Mouse (Mus musculus) thymus, adult 2 months (tissue): ENCODE measurements around the gene Cnga3. TPM values are rescaled to one million over a fixed set of nuclear protein-coding genes. Genes with fewer than 3 reads are reported as not detected.

Source experiments
- DNase-seq: peaks from one replicate; pipeline ENCODE4 v3.0.0; 2021
- H3K27ac ChIP-seq: fragments of 200-500 bp; 2 replicates; pipeline ENCODE4 v1.5.1; 2012; ENCODE audit warnings: low read length, control low read depth; ENCODE audit not compliant: control insufficient read depth, insufficient read depth
- H3K27me3 ChIP-seq: fragments of 200-500 bp; 2 replicates; pipeline ENCODE4 v1.6.1; 2012; ENCODE audit warnings: mild to moderate bottlenecking, low read length, moderate library complexity, mixed read lengths; ENCODE audit not compliant: control insufficient read depth, insufficient read depth
- H3K36me3 ChIP-seq: fragments of 200-500 bp; 2 replicates; pipeline ENCODE4 v1.6.1; 2012; ENCODE audit warnings: mild to moderate bottlenecking, low read length, moderate library complexity; ENCODE audit not compliant: control insufficient read depth, insufficient read depth
- H3K4me1 ChIP-seq: fragments of 200-500 bp; replicated peaks from 2 replicates; pipeline ENCODE4 v1.6.1; 2012; ENCODE audit warnings: low read length; ENCODE audit not compliant: control insufficient read depth, insufficient read depth
- H3K4me3 ChIP-seq: fragments of 200-500 bp; 2 replicates; pipeline ENCODE4 v1.5.1; 2012; ENCODE audit warnings: mild to moderate bottlenecking, low read length, control low read depth, moderate library complexity; ENCODE audit not compliant: control insufficient read depth, insufficient read depth
- CTCF ChIP-seq: fragments of 200-500 bp; IDR thresholded peaks from 2 replicates; pipeline ENCODE4 v1.5.1; 2012; ENCODE audit warnings: mild to moderate bottlenecking, control low read depth, low read length, moderate library complexity, borderline replicate concordance; ENCODE audit not compliant: control insufficient read depth, poor library complexity, insufficient read depth; ENCODE audit errors: extremely low read depth
- POLR2A ChIP-seq: fragments of 200-500 bp; IDR thresholded peaks from 2 replicates; pipeline ENCODE4 v1.6.1; 2012; ENCODE audit warnings: mild to moderate bottlenecking, low read length, control low read depth, moderate library complexity; ENCODE audit not compliant: control insufficient read depth, poor library complexity, insufficient read depth; ENCODE audit errors: extremely low read depth
- WGBS: fragments of 180-500 bp; shearing (Covaris S2); methylation state at CpG from one replicate; pipeline ENCODE4 v1.1.7; 2018; 5-methylcytosine and 5-hydroxymethylcytosine counted together
- polyA plus RNA-seq: library from polyadenylated mRNA; depleted of rRNA; stranded (reverse); fragments of >200 nt; gene quantifications from 2 replicates; pipeline ENCODE4 v1.2.3, GENCODE M21; 2012; rRNA removed

Cnga3 gene
- polyA plus RNA-seq, 1 experiment = 0.09 TPM

DNA sequence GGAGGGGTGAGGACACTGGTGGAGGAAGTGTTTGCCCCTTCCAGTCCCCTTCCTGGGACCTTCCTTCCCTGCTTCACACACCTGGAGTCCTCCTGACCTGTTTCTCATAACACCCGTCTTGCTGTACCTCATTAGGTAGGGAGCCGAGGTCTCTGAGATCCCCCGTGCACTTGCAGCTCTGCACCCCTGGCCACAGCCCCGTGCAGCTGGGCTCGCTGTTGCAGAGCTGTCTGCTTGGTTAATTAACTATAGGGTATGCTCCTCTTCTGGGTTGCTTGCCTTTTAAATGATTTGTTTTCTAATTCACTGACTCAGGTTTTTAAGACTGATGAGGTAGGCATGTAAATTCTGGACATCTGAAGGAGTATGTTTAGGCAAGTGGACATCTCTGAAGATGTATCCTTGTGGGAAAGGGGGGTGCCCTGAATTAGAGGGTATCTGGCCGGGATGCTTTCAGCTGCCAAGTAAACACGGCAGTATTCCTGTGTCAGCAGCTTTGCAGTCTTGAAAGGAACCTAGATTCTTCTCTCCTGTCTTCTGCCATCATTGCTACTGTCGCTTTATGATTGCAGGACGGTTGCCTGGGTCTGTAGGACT is 91.6 kb downstream of the Cnga3 start:
- TF ChIP-seq CTCF (no peak), POLR2A (no peak)
- Histone ChIP-seq H3K27ac (no peak overlapping the region), H3K27me3 (no peaks in the 10 kb centered on the region; the same call in 1 of the 2 replicates), H3K4me1 (peaks cover 11% of the 10 kb centered on the region), H3K4me3 (no peak overlapping the region), H3K36me3 (no peaks in the 10 kb centered on the region)
- no peak for DNase-seq
- 91% methylated on average over 9 of the region's 9 CpGs for WGBS

DNA sequence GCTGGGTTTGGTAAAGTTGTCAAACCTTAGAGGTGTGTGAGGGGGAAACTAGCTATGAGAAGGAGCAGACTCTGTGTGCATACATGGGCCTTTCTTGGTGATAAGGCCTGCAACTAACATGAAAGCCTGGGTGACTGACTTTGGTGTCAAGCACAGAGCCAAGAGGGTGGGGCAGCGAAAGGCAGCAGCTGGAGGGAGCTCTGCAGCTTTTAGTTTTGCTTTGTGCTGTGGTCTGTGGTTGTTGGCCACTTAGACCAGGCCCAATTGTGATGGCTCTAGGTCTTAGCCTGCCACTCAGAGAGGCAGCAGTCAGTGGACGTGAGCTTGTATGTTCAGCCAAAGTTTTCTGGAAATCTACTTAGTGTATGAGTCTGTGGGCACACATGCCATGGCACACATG is 93.4 kb downstream of the Cnga3 start:
- Histone ChIP-seq H3K27ac (no peak overlapping the region), H3K27me3 (no peaks in the 10 kb centered on the region), H3K4me3 (no peak overlapping the region), H3K4me1 (peaks cover 10% of the 10 kb centered on the region), H3K36me3 (no peaks in the 10 kb centered on the region)
- no peak for DNase-seq
- WGBS = 77% methylated on average over 2 of the region's 2 CpGs
- TF ChIP-seq CTCF (no peak), POLR2A (no peak)

DNA sequence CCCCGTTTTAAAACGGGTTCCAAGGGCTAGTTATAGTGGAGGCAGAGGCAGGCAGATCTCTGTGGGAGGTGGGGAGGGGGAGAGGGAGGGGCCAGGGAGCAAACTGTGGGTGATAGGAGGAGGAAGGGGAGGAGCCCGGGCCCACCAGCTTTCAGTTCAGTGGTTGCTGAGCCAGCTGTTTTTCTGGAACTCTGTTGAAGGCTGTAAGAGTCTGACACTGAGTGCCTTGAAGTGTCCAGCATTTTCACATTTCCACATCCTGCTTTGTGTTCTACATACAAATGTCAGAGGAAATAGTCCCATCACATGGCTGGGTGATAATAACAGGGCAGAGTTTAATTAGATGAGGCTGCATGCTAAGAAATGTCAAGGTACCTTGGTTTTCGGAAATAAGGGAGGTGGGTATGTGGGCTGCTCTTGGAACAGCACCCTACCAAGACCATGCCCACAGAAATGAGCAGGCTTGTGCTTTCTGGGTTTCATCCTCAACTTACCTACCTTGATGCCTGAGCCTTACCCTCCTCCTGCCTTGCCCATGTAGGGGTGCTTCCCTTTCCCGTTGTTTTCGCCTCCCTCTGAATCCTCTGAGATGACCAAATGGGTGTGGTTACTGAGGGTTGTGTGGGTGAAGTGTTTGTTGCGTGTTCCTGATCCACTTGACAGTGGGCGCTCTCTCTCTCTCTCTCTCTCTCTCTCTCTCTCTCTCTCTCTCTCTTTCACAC is 93.9 kb downstream of the Cnga3 start:
- no peak overlapping the region for H3K4me3 ChIP-seq
- H3K27me3 ChIP-seq = no peaks in the 10 kb centered on the region
- no peaks in the 10 kb centered on the region for H3K36me3 ChIP-seq
- WGBS = 61% methylated on average over 8 of the region's 8 CpGs
- H3K4me1 ChIP-seq = peaks cover 5% of the 10 kb centered on the region
- H3K27ac ChIP-seq = no peak overlapping the region
- no peak for DNase-seq
- TF ChIP-seq POLR2A (no peak), CTCF (no peak)

DNA sequence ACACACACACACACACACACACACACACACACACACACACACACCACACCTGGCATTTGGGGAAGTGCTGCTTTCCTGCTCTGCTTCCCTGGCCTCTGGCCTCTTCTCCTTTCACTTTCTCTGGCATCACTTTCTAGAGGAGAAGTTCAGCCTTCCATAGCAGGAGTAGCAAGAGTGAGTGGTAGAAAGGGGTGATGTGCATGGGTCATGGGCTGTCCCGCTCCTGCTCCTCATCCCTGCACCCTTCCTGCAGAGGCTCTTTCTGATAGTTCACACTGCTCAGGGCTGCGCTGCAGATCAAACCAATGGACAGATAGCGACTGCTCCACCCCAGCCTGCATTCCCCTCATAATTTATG is 94.5 kb downstream of the Cnga3 start:
- Histone ChIP-seq H3K4me1 (peaks cover 5% of the 10 kb centered on the region), H3K36me3 (no peaks in the 10 kb centered on the region), H3K27ac (no peak overlapping the region), H3K27me3 (no peaks in the 10 kb centered on the region), H3K4me3 (no peak overlapping the region)
- no peak for DNase-seq
- WGBS = 78% methylated on average over 3 of the region's 3 CpGs
- TF ChIP-seq POLR2A (no peak), CTCF (no peak)

DNA sequence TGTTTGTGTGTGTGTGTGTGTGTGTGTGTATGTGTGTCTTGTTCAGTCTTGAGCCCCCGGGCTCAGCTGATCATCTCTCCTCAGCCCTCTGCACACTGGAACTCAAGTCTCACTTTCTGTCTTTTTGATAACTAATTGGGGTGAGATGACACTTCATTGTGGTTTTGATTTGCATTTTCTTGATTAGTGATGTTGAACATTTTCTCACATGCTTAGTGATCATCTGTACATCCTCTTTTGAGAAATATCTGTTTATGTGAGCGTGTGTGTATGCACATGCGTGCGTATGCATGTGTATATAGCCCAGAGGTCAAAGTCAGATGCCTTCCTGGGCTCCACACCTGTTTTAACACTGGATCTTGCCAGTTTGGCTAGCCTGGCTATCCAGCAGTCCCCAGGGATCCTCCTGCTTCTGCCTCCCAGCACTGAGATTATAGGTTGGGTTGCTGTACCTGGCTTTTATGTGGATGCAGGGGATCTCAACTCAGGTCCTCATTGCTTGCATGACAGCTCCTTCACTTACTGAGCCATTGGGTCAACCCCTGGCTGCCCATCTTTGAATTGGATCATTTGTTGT is 95.8 kb downstream of the Cnga3 start:
- Histone ChIP-seq H3K27ac (no peak overlapping the region), H3K4me3 (no peak overlapping the region), H3K36me3 (no peaks in the 10 kb centered on the region), H3K4me1 (peaks cover 5% of the 10 kb centered on the region), H3K27me3 (no peaks in the 10 kb centered on the region)
- WGBS = 96% methylated on average over 4 of the region's 4 CpGs
- TF ChIP-seq CTCF = no peak
- no peak for TF ChIP-seq POLR2A
- DNase-seq = no peak

Other genes starting within 250 kb of the Cnga3 start
- 0.13 and 0.14 TPM in 2 replicates for gene Vwa3b, start 187.8 kb upstream of the Cnga3 start, polyA plus RNA-seq
- 14.5 and 17.0 TPM in 2 replicates for gene Inpp4a, start 85.4 kb downstream of the Cnga3 start, polyA plus RNA-seq
- gene Coa5, start 215.7 kb downstream of the Cnga3 start, polyA plus RNA-seq = 56.3 and 61.3 TPM in 2 replicates
- gene Unc50, start 215.7 kb downstream of the Cnga3 start, polyA plus RNA-seq = 40.7 and 49.1 TPM in 2 replicates